Comparison of ENCODE assay signal across 8 mouse cellular contexts in the genomic region with DNA sequence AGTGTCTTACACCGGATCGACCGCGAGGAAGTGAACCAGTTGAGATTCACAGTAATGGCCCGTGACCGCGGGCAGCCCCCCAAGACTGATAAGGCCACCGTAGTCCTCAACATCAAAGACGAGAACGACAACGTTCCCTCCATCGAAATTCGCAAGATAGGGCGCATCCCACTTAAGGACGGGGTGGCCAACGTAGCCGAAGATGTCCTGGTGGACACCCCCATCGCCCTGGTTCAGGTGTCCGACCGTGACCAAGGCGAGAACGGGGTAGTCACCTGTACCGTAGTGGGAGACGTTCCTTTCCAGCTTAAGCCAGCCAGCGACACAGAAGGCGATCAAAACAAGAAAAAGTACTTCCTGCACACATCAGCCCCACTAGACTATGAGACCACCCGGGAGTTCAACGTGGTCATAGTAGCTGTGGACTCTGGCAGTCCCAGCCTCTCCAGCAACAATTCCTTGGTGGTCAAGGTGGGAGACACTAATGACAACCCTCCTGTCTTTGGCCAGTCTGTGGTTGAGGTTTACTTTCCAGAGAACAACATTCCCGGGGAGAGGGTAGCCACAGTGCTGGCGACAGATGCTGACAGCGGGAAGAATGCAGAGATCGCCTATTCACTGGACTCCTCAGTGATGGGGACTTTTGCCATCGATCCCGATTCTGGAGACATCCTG. TPM values are rescaled to one million over a fixed set of nuclear protein-coding genes. Genes with fewer than 3 reads are reported as not detected.
DNase-seq lines count a peak whose midpoint lies in the region; ATAC-seq and TF ChIP-seq lines count a peak whose summit lies in the region.

No protein-coding gene starts in this region.

- peaks cover 18% of the 10 kb centered on the region for H3K27me3 ChIP-seq in testis, adult 2 months (ENCODE audit: control insufficient read depth, insufficient read depth, low read length)
- H3K27me3 ChIP-seq in hindbrain, embryonic 16.5 days (replicated peaks; ENCODE audit: control insufficient read depth, insufficient read depth, low read length), result no peaks in the 10 kb centered on the region
- no peaks in the 10 kb centered on the region for H3K27me3 ChIP-seq in midbrain, embryonic 14.5 days (ENCODE audit: control insufficient read depth, insufficient read depth, low read length)

- H3K9ac ChIP-seq in hindbrain, embryonic 16.5 days (ENCODE audit: low read depth, low read length), result peak overlapping the region; percentile 88
- H3K9ac ChIP-seq in midbrain, embryonic 14.5 days (replicated peaks; ENCODE audit: low read length), result peak overlapping the region; percentile 79

- intact Hi-C loops in heart, postnatal 25 days (cut with DNase I), result loop anchor here (5.0 kb wide), 1 partner anchor 227 kb away; no protein-coding TSS in a partner anchor

- ATAC-seq in hindbrain, embryonic 16.5 days, result no peak
- ATAC-seq in midbrain, embryonic 14.5 days (ENCODE audit: low FRiP score, low TSS enrichment), result no peak

- TF ChIP-seq CTCF in testis, adult 2 months (IDR thresholded peaks at IDR 0.05; ENCODE audit: control insufficient read depth, insufficient read depth, insufficient replicate concordance, low read depth, low read length), result no peak

- H3K4me3 ChIP-seq in testis, adult 2 months (ENCODE audit: control insufficient read depth, low read depth, low read length), result peak overlapping the region; percentile 73
- peak overlapping the region; percentile 85 for H3K4me3 ChIP-seq in hindbrain, embryonic 16.5 days (ENCODE audit: low read length)
- H3K4me3 ChIP-seq in midbrain, embryonic 14.5 days (replicated peaks; ENCODE audit: low read depth, low read length), result peak overlapping the region; percentile 57

- peak overlapping the region; percentile 77 for H3K4me2 ChIP-seq in hindbrain, embryonic 16.5 days (ENCODE audit: low read length)
- peak overlapping the region; percentile 84 for H3K4me2 ChIP-seq in midbrain, embryonic 14.5 days (ENCODE audit: low read length)

- no peaks in the 10 kb centered on the region for H3K9me3 ChIP-seq in hindbrain, embryonic 16.5 days (ENCODE audit: control insufficient read depth, low read length)
- no peaks in the 10 kb centered on the region for H3K9me3 ChIP-seq in midbrain, embryonic 14.5 days (ENCODE audit: control insufficient read depth, low read length)

- no peaks in the 10 kb centered on the region for H3K36me3 ChIP-seq in testis, adult 2 months (ENCODE audit: control insufficient read depth, insufficient read depth, low read length)
- H3K36me3 ChIP-seq in hindbrain, embryonic 16.5 days (ENCODE audit: control insufficient read depth, insufficient read depth, low read length), result no peaks in the 10 kb centered on the region
- H3K36me3 ChIP-seq in midbrain, embryonic 14.5 days (ENCODE audit: control insufficient read depth, insufficient read depth, low read length), result no peaks in the 10 kb centered on the region

- WGBS in hindbrain, embryonic 16.5 days, result 4% methylated on average over 34 of the region's 34 CpGs
- 3% methylated on average over 34 of the region's 34 CpGs for WGBS in midbrain, embryonic 14.5 days

- no peak for TF ChIP-seq POLR2A in testis, adult 2 months (IDR thresholded peaks at IDR 0.05; ENCODE audit: control insufficient read depth, low read depth, low read length)

- DNase-seq in heart, adult 11 months, result peak; percentile 90
- DNase-seq in heart, postnatal 25 days (ENCODE audit: low spot score), result no peak
- no peak for DNase-seq in testis, postnatal 14 days (ENCODE audit: low spot score)
- DNase-seq in midbrain, embryonic 14.5 days, result peak; percentile 56
- DNase-seq in frontal cortex, postnatal 14 days (ENCODE audit: low spot score in 2 of 2), result no peak
- no peak for DNase-seq in spleen, adult 18-20 months

- H3K27ac ChIP-seq in testis, adult 2 months (ENCODE audit: control insufficient read depth, insufficient read depth, low read depth, low read length), result no peak overlapping the region
- H3K27ac ChIP-seq in hindbrain, embryonic 16.5 days (ENCODE audit: low read depth, low read length), result peak overlapping the region; percentile 59
- H3K27ac ChIP-seq in midbrain, embryonic 14.5 days (replicated peaks; ENCODE audit: low read depth, low read length), result peak overlapping the region; percentile 20; the same call in 1 of the 2 replicates

- H3K4me1 ChIP-seq in testis, adult 2 months (ENCODE audit: control insufficient read depth, insufficient read depth, low read length), result peaks cover 37% of the 10 kb centered on the region
- peaks cover 3% of the 10 kb centered on the region; the same call in 1 of the 2 replicates for H3K4me1 ChIP-seq in hindbrain, embryonic 16.5 days (ENCODE audit: control insufficient read depth, insufficient read depth, low read depth, low read length)
- H3K4me1 ChIP-seq in midbrain, embryonic 14.5 days (ENCODE audit: control insufficient read depth, insufficient read depth, low read length), result peaks cover 15% of the 10 kb centered on the region; the same call in 1 of the 2 replicates

RNA-seq across cellular contexts. Expression of gene Pcdh7, which starts 2.6 kb away (rescaled TPM):
- total RNA-seq in heart, postnatal 25 days (2021), result 100 to 1,000 TPM; 110 to 115 TPM
- polyA plus RNA-seq in testis, adult 2 months (2012; rRNA removed), result 0.58 and 1.3 TPM in 2 replicates
- polyA plus RNA-seq in hindbrain, embryonic 16.5 days (2015; fragmentation: Nextera tagmentation; extraction: Ambion mirVana), result 23.2 and 28.9 TPM in 2 replicates
- 23.7 and 24.1 TPM in 2 replicates for polyA plus RNA-seq in midbrain, embryonic 14.5 days (2014; fragmentation: Nextera tagmentation; extraction: Ambion mirVana)

Comparison
In these comparisons a context has a peak if more than half of its experiments do, and no peak if none do; other contexts are left out.
1. DNase-seq: peak in heart, adult 11 months (single experiment) and midbrain, embryonic 14.5 days (single experiment); none in heart, postnatal 25 days (single experiment), testis, postnatal 14 days (single experiment), frontal cortex, postnatal 14 days (0 of 2) and spleen, adult 18-20 months (0 of 2).
2. RNA of gene Pcdh7, which starts 2.6 kb away (polyA plus RNA-seq): 23.2 to 28.9 TPM in hindbrain, embryonic 16.5 days and 23.7 to 24.1 TPM in midbrain, embryonic 14.5 days; 0.58 to 1.3 TPM in testis, adult 2 months; every median in the first group is over 10 times any median in the second.
3. Peak in every context shown above with its lines, with median percentiles within 50 percentile points of each other: H3K4me3 ChIP-seq.